Mouse (Mus musculus) bone marrow, adult 2 months (tissue): ENCODE results near the gene Ptprm. TPM values are rescaled to one million over a fixed set of nuclear protein-coding genes. Genes with fewer than 3 reads are reported as not detected.

Experiments
- H3K27ac ChIP-seq: fragments of 200-500 bp; 2 replicates; pipeline ENCODE4 v1.5.1; 2012; ENCODE audit warnings: low read depth, mild to moderate bottlenecking, control low read depth, inconsistent platforms, low read length; ENCODE audit not compliant: control insufficient read depth, poor library complexity, insufficient read depth
- H3K4me1 ChIP-seq: fragments of 200-500 bp; 2 replicates; pipeline ENCODE4 v1.6.1; 2011; ENCODE audit warnings: low read length; ENCODE audit not compliant: control insufficient read depth, insufficient read depth
- H3K4me3 ChIP-seq: fragments of 200-500 bp; replicated peaks from 2 replicates; pipeline ENCODE3; 2011; ENCODE audit warnings: mild to moderate bottlenecking, low read depth, low read length, control low read depth; ENCODE audit not compliant: control insufficient read depth
- CTCF ChIP-seq: fragments of 200-500 bp; IDR thresholded peaks from 2 replicates; pipeline ENCODE4 v1.5.1; 2011; ENCODE audit warnings: low read length, control low read depth; ENCODE audit not compliant: control insufficient read depth, insufficient read depth
- POLR2A ChIP-seq: fragments of 200-500 bp; IDR thresholded peaks from 2 replicates; pipeline ENCODE4 v1.6.1; 2011; ENCODE audit warnings: low read depth, mild to moderate bottlenecking, control low read depth, low read length, borderline replicate concordance; ENCODE audit not compliant: control insufficient read depth
- WGBS: fragments of 180-500 bp; shearing (Covaris S2); methylation state at CpG from one replicate; pipeline ENCODE4 v1.1.7; 2018; 5-methylcytosine and 5-hydroxymethylcytosine counted together
- polyA plus RNA-seq: library from polyadenylated mRNA; stranded (reverse); fragments of >200 nt; gene quantifications from 2 replicates; pipeline ENCODE4 v1.2.4, GENCODE M21; 2011; ENCODE audit warnings: low replicate concordance; ENCODE audit not compliant: missing spikeins, insufficient read depth, insufficient read length

Ptprm gene
- polyA plus RNA-seq, 1 experiment = 4.0 TPM

DNA sequence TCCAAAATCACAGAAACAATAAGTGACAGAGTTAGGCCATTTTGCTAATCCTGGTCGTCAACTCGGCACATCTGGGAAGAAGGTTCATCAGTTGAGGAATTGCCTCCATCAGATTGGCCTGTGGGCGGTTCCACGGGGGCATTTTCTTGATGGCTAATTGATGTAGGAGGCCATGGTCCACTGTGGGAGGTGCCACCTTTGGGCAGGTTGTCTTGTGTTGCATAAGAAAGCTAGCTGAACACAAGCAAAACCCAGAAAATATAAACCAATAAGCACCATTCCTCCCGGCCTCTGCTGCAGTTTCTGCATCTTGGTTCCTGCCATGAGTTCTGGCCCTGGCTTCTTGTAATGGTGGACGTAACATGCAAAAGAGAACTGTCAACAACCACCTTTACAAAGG, 358.2 kb downstream of the Ptprm start:
- no peak overlapping the region for H3K27ac ChIP-seq
- no peaks in the 10 kb centered on the region for H3K4me1 ChIP-seq
- H3K4me3 ChIP-seq = no peak overlapping the region
- WGBS = 87% methylated on average over 6 of the region's 6 CpGs
- TF ChIP-seq CTCF = no peak
- no peak for TF ChIP-seq POLR2A

DNA sequence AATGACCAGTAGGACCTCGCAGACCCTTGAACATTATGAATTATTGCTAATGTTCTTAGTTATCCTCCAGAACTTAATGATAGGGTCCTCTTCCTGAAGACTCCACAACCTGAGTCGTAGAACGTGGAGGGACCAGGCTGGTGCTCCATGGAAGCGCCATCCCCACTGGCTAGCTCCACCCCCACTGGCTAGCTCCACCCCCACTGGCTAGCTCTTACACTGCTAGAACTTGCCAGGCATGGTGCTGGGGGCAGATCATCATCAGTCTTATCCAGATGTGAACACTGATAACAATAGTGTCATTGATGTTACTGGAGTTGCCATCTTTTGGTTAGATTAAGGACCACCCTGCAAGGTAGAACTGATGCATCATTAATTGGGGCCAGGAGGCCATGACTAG, 362.4 kb downstream of the Ptprm start:
- TF ChIP-seq CTCF = no peak
- no peak for TF ChIP-seq POLR2A
- Histone ChIP-seq H3K4me3 (no peak overlapping the region), H3K4me1 (no peaks in the 10 kb centered on the region), H3K27ac (no peak overlapping the region)
- WGBS = 80% methylated on average over 4 of the region's 4 CpGs

- Histone ChIP-seq H3K4me1 (no peaks in the 10 kb centered on the region), H3K27ac (no peak overlapping the region), H3K4me3 (no peak overlapping the region)
- 56% methylated on average over 2 of the region's 2 CpGs for WGBS
- no peak for TF ChIP-seq POLR2A
- TF ChIP-seq CTCF = no peak
These were observed 363.5 kb downstream of the Ptprm start for GRCm38 (mm10) chr17:66990761-66991160.

- TF ChIP-seq POLR2A (no peak), CTCF (no peak)
- H3K27ac ChIP-seq = no peak overlapping the region
- WGBS = 69% methylated on average over 1 of the region's 1 CpGs
- no peak overlapping the region for H3K4me3 ChIP-seq
- no peaks in the 10 kb centered on the region for H3K4me1 ChIP-seq
These were observed 366.2 kb downstream of the Ptprm start for GRCm38 (mm10) chr17:66988014-66988413.

GRCm38 (mm10) chr17:66981649-66982048, 372.6 kb downstream of the Ptprm start:
- H3K27ac ChIP-seq = no peak overlapping the region
- H3K4me3 ChIP-seq = no peak overlapping the region
- TF ChIP-seq CTCF (no peak), POLR2A (no peak)
- H3K4me1 ChIP-seq = no peaks in the 10 kb centered on the region
- 75% methylated on average over 2 of the region's 2 CpGs for WGBS

DNA sequence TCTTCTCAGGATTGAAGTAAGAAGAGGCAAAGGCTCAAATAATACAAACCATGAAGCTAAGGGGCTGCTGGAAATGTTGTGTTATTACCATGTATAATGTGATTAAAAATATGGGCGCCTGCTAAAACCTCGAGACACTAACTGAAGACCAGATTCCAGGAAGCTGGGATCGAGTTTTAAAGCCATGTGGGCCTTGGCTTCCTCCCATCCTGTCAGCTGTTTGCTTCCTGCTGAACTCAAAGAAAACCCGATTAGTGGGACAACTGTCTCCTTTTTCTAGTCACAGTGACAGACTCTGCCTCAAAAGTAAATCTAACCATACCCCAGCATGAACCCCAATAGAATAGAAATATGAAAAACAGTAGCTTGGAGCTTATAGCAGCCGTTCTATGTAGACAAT, 374.3 kb downstream of the Ptprm start:
- H3K27ac ChIP-seq = no peak overlapping the region
- H3K4me1 ChIP-seq = no peaks in the 10 kb centered on the region
- no peak overlapping the region for H3K4me3 ChIP-seq
- 52% methylated on average over 5 of the region's 5 CpGs for WGBS
- no peak for TF ChIP-seq POLR2A
- no peak for TF ChIP-seq CTCF

DNA sequence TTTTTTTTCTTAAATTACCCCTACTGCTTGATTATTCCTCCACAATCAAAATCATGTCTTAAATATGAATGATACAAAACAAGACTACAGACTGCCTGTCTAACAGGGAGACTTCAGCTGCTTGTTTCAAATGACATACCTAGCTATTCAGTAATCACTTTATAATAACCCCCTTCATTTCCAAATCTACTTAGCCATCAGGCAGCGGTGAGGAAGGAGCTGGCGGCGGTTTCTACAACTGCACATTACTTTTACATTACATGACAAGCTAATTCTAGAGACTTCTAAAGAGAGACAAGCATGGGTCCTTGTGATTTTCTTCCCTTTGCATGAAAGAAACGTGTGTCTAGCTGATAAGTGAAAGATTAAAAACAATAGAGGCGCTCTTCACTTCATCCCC, 377.8 kb downstream of the Ptprm start:
- Histone ChIP-seq H3K4me1 (no peaks in the 10 kb centered on the region), H3K27ac (no peak overlapping the region), H3K4me3 (no peak overlapping the region)
- WGBS = 77% methylated on average over 5 of the region's 5 CpGs
- TF ChIP-seq POLR2A (no peak), CTCF (no peak)

DNA sequence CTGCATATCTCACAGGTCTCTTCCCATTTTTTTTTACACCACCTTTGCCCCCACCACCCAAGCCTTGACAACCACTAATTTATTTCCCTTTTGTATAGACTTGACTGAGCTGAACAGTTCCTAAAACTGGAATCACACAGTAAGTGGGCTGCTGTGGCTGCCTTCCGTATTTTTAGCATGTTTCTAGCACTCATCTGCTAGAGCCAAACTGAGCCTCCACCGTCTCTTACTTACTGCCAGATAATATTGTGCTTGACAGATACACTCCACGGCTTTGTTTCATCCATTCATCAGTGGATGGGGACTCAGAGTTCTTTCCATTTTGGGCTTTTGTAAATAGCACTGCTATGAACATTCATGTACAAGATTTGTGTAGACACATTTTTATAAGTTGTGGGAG, 381.3 kb downstream of the Ptprm start:
- Histone ChIP-seq H3K27ac (no peak overlapping the region), H3K4me1 (no peaks in the 10 kb centered on the region), H3K4me3 (no peak overlapping the region)
- no peak for TF ChIP-seq CTCF
- no peak for TF ChIP-seq POLR2A
- WGBS = 67% methylated on average over 3 of the region's 3 CpGs

DNA sequence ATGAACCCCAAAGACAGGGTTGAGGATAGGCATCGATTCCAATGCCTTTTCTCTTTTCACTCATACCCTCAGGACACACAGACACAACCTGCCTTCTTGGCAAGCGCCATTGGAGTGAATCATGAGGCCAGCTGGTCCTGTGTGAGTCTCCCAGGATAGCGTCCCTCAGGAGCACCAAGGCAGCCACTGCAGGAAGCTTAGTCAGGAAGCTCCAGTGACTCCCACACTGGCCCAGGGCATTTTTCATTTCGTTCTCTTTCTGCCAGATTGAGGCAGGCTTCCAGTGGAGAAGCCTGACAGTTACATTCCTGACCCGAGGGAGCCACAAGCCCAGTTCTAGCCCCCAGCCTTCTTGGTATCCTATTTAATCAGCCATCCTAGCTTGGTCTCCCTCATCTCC, 393.3 kb downstream of the Ptprm start:
- WGBS = 62% methylated on average over 5 of the region's 5 CpGs
- Histone ChIP-seq H3K27ac (no peak overlapping the region), H3K4me3 (no peak overlapping the region), H3K4me1 (no peaks in the 10 kb centered on the region)
- TF ChIP-seq POLR2A (no peak), CTCF (no peak)

GRCm38 (mm10) chr17:66960557-66960956, 393.7 kb downstream of the Ptprm start:
- WGBS = 82% methylated on average over 6 of the region's 6 CpGs
- no peaks in the 10 kb centered on the region for H3K4me1 ChIP-seq
- TF ChIP-seq POLR2A = no peak
- TF ChIP-seq CTCF = no peak
- H3K27ac ChIP-seq = no peak overlapping the region
- H3K4me3 ChIP-seq = no peak overlapping the region
